Mouse (Mus musculus) lung, embryonic 15.5 days (tissue): Measurements from ENCODE around the gene Mtx3. TPM values are rescaled to one million over a fixed set of nuclear protein-coding genes. Genes with fewer than 3 reads are reported as not detected.

Experiments used
- ATAC-seq: fragments of 200-750 bp; cut with Nextera tagmentation; 2 replicates; pipeline ENCODE4 v1.8.0; 2017; ENCODE audit warnings: moderate number of reproducible peaks, borderline replicate concordance; ENCODE audit not compliant: low FRiP score, low TSS enrichment; ENCODE audit errors: extremely low read depth
- H3K27ac ChIP-seq: fragments of 300-500 bp; sonication (generic); 2 replicates; pipeline ENCODE4 v1.5.1; 2015; ENCODE audit warnings: moderate library complexity, mild to moderate bottlenecking, inconsistent platforms
- H3K27me3 ChIP-seq: fragments of 300-500 bp; sonication (generic); 2 replicates; pipeline ENCODE4 v1.6.1; 2015; ENCODE audit warnings: inconsistent platforms
- H3K36me3 ChIP-seq: fragments of 300-500 bp; sonication (generic); 2 replicates; pipeline ENCODE4 v1.6.1; 2015; ENCODE audit warnings: inconsistent platforms
- H3K4me1 ChIP-seq: fragments of 300-500 bp; sonication (generic); 2 replicates; pipeline ENCODE4 v1.6.1; 2015; ENCODE audit warnings: inconsistent platforms
- H3K4me2 ChIP-seq: fragments of 300-500 bp; sonication (generic); 2 replicates; pipeline ENCODE4 v1.6.1; 2015; ENCODE audit warnings: inconsistent platforms, mild to moderate bottlenecking, moderate library complexity
- H3K4me3 ChIP-seq: fragments of 300-500 bp; sonication (generic); 2 replicates; pipeline ENCODE4 v1.5.1; 2015; ENCODE audit warnings: mild to moderate bottlenecking, inconsistent platforms
- H3K9ac ChIP-seq: fragments of 300-500 bp; sonication (generic); 2 replicates; pipeline ENCODE4 v1.6.1; 2015; ENCODE audit warnings: inconsistent platforms
- H3K9me3 ChIP-seq: fragments of 300-500 bp; sonication (generic); 2 replicates; pipeline ENCODE4 v1.6.1; 2016; ENCODE audit warnings: inconsistent platforms
- WGBS: fragments of 180-500 bp; shearing (Covaris S2); methylation state at CpG from one replicate; pipeline ENCODE4 v1.1.7; 2015; 5-methylcytosine and 5-hydroxymethylcytosine counted together
- polyA plus RNA-seq: library from polyadenylated mRNA; unstranded; fragments of >200 nt; fragmentation: Nextera tagmentation; extraction: Ambion mirVana; gene quantifications from 2 replicates; pipeline ENCODE4 v1.2.1, GENCODE M21; 2015

Gene Mtx3
- polyA plus RNA-seq, 1 experiment from 2014 or later, result 3.1 TPM

DNA sequence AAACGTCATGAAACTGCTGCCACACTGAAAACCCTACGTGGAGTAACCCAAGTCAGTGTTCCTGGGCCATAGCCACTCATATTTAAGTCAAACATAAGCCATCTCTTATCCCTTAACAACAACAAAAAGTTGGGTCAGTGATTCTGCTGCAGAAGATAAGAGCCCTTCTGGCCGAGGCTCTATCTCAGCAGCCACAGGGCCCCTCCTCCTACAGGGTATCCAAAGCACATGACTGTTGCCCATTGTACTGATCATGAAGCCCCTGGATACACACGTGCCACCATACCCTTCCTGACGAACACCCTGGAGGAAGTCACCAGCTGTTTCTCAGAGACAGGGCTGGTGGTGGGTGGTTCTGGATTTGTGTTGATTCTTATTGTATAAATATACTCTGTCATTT lies 3.4 kb downstream of the Mtx3 start:
- 70% methylated on average over 5 of the region's 5 CpGs for WGBS
- H3K27ac ChIP-seq, result no peak overlapping the region
- H3K27me3 ChIP-seq, result no peaks in the 10 kb centered on the region
- no peak for ATAC-seq
- no peak overlapping the region for H3K4me3 ChIP-seq
- H3K9me3 ChIP-seq, result no peaks in the 10 kb centered on the region
- H3K4me1 ChIP-seq, result no peaks in the 10 kb centered on the region
- H3K36me3 ChIP-seq, result peaks cover 37% of the 10 kb centered on the region
- no peak overlapping the region for H3K9ac ChIP-seq
- H3K4me2 ChIP-seq, result no peak overlapping the region

DNA sequence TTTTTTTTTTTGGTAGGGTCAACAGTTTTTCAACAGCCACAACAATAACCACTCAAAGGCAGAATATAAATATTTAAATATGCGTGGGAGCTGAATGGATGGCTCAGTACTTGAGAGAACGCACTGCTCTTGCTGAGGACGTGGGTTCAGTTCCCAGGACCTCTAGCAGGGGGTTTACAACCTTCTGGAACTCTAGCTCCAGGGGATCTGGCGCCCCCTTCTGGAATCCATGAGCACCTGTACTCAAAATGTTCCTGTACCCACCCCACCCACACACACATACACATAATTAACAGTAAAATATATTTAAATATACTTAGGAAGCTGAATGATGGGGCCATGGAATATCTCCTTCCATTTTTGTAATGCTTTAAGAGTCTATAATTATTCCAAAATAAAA lies 11.3 kb downstream of the Mtx3 start:
- ATAC-seq, result no peak
- Histone ChIP-seq H3K9me3 (no peaks in the 10 kb centered on the region), H3K27ac (no peak overlapping the region), H3K4me2 (no peak overlapping the region), H3K36me3 (peaks cover 17% of the 10 kb centered on the region; the same call in 1 of the 2 replicates), H3K9ac (no peak overlapping the region), H3K27me3 (no peaks in the 10 kb centered on the region), H3K4me1 (no peaks in the 10 kb centered on the region), H3K4me3 (no peak overlapping the region)
- 66% methylated on average over 4 of the region's 4 CpGs for WGBS

DNA sequence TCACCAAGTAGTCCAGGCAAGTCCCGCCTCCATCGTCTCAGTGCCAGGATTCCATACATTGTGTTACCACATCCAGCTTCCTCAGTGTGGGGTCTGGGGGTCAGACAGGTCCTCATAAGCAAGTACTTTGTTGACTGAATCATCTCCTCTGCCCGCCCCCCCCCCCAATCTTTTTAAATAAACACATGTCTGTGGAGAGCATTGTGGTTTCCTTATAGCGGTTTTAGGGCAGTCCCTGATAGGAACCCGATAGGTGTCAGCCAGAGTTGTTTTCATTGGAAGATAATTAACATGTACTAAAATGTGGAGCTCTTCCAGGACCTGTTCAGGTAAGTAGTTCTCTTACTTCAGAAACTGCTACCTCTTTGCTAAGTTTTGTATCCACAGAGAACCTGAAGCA lies 14.2 kb downstream of the Mtx3 start:
- no peak; the same call in 1 of the 2 replicates for ATAC-seq
- Histone ChIP-seq H3K36me3 (0 out of 2 replicates have a peak, but pooled peaks cover 7% of the 10 kb centered on the region), H3K4me2 (no peak overlapping the region), H3K9ac (no peak overlapping the region), H3K27me3 (no peaks in the 10 kb centered on the region), H3K4me3 (no peak overlapping the region), H3K27ac (no peak overlapping the region), H3K9me3 (no peaks in the 10 kb centered on the region), H3K4me1 (no peaks in the 10 kb centered on the region)
- WGBS, result 47% methylated on average over 5 of the region's 5 CpGs

DNA sequence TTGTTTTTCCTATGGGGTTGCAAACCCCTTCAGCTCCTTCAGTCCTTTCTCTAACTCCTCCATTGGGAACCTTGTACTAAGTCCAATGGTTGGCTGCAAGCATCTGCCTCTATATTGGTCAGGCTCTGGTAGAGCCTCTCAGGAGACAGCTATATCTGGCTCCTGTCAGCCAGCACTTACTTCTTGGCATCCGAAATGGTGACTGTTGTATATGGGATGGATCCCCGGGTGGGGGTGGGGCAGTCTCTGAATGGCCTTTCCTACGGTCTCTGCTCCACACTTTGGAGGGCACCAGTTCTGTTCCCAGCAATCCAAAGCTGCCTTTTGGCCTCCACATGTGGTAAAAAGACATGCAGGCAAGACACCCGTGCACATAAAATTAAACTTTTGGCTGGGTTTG lies 15.4 kb downstream of the Mtx3 start:
- Histone ChIP-seq H3K4me1 (no peaks in the 10 kb centered on the region), H3K4me2 (no peak overlapping the region), H3K36me3 (0 out of 2 replicates have a peak, but pooled peaks cover 7% of the 10 kb centered on the region), H3K9me3 (no peaks in the 10 kb centered on the region), H3K27me3 (no peaks in the 10 kb centered on the region), H3K9ac (no peak overlapping the region), H3K27ac (no peak overlapping the region), H3K4me3 (no peak overlapping the region)
- WGBS, result 47% methylated on average over 4 of the region's 4 CpGs
- ATAC-seq, result peak; percentile 85

DNA sequence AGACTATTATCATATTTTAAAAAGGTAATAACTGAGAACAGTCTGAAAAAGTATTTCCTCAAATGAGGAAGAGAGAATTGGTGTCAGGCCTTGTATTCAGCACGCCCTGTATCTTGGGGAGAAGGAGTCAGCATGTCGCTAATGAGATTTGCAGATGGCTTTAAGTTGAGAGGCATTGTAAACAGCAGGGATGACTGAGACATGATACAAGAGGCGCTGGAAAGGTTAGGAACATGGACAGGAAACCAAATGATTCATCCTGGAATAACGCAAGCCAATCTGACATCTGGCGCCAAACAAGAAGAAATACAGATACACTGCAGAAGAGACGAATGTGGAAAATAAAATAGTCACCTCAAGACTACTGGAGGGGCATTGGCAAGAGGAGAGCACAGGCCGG lies 20.8 kb downstream of the Mtx3 start:
- Histone ChIP-seq H3K4me1 (no peaks in the 10 kb centered on the region), H3K27me3 (no peaks in the 10 kb centered on the region), H3K4me2 (no peak overlapping the region), H3K27ac (no peak overlapping the region), H3K9ac (no peak overlapping the region), H3K4me3 (no peak overlapping the region), H3K36me3 (no peaks in the 10 kb centered on the region), H3K9me3 (no peaks in the 10 kb centered on the region)
- no peak for ATAC-seq
- WGBS, result 40% methylated on average over 7 of the region's 7 CpGs

DNA sequence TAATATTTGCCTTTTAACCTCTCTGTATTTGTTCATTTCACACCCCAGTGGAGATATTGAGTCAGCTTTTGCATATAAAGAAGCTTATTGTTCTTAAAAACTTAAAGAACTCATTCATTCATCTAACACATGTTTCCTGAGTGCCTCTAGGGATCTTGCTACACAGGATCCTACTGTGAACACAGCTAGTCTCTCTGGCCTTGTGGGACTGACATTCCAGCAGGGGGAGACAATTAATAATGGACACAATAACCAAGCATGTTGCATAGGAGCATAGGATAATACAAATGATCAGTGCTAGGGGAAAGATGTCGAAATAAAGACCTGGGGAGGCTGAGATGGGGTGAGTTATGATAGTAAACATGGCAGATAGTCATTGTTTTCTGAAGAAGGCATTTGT lies 22.1 kb downstream of the Mtx3 start:
- Histone ChIP-seq H3K9ac (no peak overlapping the region), H3K27me3 (no peaks in the 10 kb centered on the region), H3K4me1 (no peaks in the 10 kb centered on the region), H3K4me2 (no peak overlapping the region), H3K9me3 (no peaks in the 10 kb centered on the region), H3K27ac (no peak overlapping the region), H3K36me3 (no peaks in the 10 kb centered on the region), H3K4me3 (no peak overlapping the region)
- no peak for ATAC-seq
- 67% methylated on average over 1 of the region's 1 CpGs for WGBS

DNA sequence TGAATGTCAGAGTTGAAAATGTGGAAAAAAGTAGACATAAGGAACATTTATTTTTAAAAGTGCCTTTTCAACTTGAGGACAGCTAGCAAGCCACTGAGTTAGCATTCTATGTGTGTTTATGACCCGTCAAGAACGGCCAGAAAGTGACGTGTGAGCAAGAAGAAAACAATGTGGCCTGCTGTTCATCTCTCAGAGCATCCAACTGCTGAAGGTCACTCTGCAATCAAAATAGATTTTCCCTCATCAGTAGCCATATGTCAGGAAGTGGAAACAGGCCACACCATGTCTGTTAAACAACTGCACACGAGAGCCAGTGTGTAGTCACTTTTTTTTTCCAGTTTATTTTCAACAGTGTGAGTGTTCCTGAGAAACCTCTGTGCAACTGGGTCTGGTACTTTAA lies 35.0 kb downstream of the Mtx3 start:
- 36% methylated on average over 4 of the region's 4 CpGs for WGBS
- peaks cover 3% of the 10 kb centered on the region; the same call in 1 of the 2 replicates for H3K4me1 ChIP-seq
- no peaks in the 10 kb centered on the region for H3K27me3 ChIP-seq
- no peak overlapping the region for H3K4me2 ChIP-seq
- H3K4me3 ChIP-seq, result no peak overlapping the region
- H3K9me3 ChIP-seq, result no peaks in the 10 kb centered on the region
- no peak overlapping the region for H3K27ac ChIP-seq
- 0 out of 2 replicates have a peak, but pooled peaks have one; percentile 55 for ATAC-seq
- no peaks in the 10 kb centered on the region for H3K36me3 ChIP-seq
- no peak overlapping the region for H3K9ac ChIP-seq

DNA sequence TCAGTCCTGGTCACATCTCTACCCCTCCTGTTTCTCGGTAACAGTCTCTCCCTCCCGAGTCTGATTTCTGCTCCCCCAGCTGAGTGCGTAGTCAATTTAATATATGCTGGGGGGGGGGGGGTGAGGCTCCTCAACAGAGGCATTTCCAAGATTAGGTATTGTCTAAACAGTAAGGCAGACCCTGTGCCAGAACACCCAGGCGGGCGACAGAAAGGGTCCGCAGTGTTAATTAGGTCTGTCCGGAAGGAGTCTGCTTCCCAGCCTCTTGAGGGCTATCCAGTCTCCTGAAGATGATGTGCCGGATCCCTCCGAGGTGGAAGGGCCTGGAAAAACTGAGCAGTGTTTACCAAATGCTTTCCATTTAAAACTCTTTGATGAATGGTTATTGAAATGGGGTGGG lies 35.4 kb downstream of the Mtx3 start:
- H3K36me3 ChIP-seq, result no peaks in the 10 kb centered on the region
- no peak overlapping the region for H3K4me2 ChIP-seq
- no peak overlapping the region for H3K27ac ChIP-seq
- ATAC-seq, result peak; percentile 69; the same call in 1 of the 2 replicates
- no peaks in the 10 kb centered on the region for H3K9me3 ChIP-seq
- H3K27me3 ChIP-seq, result no peaks in the 10 kb centered on the region
- 40% methylated on average over 9 of the region's 9 CpGs for WGBS
- H3K4me1 ChIP-seq, result peaks cover 3% of the 10 kb centered on the region; the same call in 1 of the 2 replicates
- no peak overlapping the region for H3K4me3 ChIP-seq
- H3K9ac ChIP-seq, result no peak overlapping the region

DNA sequence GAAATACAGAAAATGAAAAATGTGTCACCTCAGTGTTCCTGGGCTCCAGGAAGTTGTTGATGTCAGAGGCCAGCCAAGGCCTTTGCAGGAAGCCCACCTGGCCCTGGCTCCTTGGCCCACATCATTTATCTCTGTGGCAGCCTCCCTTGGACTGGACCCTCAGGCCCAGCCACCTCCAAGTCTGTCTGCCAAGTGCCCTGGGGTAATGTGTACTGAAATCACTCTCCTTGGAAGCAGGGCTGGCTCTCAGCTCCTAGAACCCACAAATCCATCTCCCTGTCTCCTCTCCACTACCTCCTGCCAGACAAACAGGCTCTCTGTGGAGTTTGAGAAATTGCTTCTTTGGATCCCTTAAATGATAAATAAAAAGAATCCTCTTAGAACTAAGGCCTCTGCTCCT lies 36.0 kb downstream of the Mtx3 start:
- no peak for ATAC-seq

DNA sequence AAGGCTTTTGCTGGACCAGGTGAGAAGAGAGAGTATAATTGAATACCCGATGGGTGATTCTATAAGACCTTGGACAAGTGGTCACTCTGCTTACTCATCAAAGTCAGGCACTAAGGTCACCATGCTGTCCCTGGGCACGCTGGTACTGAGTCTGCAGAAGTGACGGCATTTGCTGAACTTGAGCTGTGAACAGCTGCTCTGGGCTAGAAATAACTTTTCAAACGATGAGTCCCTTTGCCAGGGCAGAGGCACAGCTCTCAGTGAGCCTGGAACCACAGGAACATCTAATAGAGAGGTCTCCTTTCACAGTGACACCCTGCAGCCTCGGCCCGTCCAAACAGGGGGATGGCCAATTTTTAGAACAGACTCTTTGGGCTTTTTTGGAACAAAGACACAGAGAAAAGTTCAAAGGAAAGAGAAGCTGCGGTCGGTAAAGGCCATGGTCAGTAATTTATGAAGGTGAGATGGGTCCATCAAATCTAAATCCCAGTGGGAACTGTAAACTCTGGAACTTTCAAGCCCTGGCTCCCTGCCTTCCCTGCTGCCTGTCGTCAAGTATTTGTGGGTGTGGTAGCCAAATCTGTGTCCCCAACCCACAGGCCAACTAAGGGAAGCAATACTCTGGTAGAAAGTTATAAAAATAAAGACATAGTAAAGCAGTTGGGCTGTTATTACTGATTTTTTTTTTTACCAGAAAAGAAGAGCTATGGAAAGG lies 37.9 kb downstream of the Mtx3 start:
- H3K4me2 ChIP-seq, result no peak overlapping the region
- peaks cover 3% of the 10 kb centered on the region; the same call in 1 of the 2 replicates for H3K4me1 ChIP-seq
- no peak for ATAC-seq
- no peaks in the 10 kb centered on the region for H3K27me3 ChIP-seq
- H3K9me3 ChIP-seq, result no peaks in the 10 kb centered on the region
- no peak overlapping the region for H3K27ac ChIP-seq
- H3K9ac ChIP-seq, result no peak overlapping the region
- 71% methylated on average over 9 of the region's 9 CpGs for WGBS
- H3K36me3 ChIP-seq, result no peaks in the 10 kb centered on the region
- H3K4me3 ChIP-seq, result no peak overlapping the region

More for the DNA sequence above, 36.0 kb downstream of the Mtx3 start:
- no peak overlapping the region for H3K4me2 ChIP-seq
- no peak overlapping the region for H3K9ac ChIP-seq
- no peaks in the 10 kb centered on the region for H3K9me3 ChIP-seq
- no peak overlapping the region for H3K4me3 ChIP-seq
- H3K27me3 ChIP-seq, result no peaks in the 10 kb centered on the region
- no peak overlapping the region for H3K27ac ChIP-seq
- H3K36me3 ChIP-seq, result no peaks in the 10 kb centered on the region
- peaks cover 3% of the 10 kb centered on the region; the same call in 1 of the 2 replicates for H3K4me1 ChIP-seq

DNA sequence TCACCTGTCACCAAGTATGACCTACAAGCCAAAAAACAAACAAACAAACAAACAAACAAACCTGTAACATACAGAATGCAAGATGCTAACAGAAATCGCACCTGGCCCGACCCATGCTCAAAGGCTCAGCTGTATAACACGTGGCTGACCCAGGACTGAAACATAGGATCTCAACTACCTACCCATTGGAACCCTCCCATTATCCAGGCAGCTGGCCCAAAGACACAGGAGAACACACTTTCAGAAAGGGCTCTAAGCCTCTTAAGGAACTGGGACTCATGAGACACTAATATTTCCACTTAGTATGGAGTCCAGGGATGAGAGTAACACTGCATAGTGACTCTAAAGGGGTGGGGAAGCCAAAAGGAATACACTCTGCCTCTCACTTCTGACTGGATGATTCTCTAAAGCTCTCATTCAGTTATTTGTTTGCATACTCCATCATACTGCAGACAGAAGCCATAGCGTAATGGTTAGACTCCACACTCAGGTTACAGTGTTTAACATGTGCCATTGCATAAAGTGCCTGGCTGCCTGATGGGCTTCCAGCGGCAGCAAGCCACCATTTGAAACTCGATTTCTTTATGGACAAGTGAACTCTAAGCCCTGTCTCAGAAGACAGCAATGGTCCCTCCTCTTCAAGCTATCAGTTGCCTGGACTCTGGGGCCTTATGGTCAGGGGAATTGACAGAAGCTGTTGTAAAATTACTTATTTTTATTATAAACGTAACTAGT lies 38.6 kb downstream of the Mtx3 start:
- H3K9me3 ChIP-seq, result no peaks in the 10 kb centered on the region
- H3K4me3 ChIP-seq, result no peak overlapping the region
- WGBS, result 81% methylated on average over 7 of the region's 7 CpGs
- no peaks in the 10 kb centered on the region for H3K27me3 ChIP-seq
- no peak overlapping the region for H3K4me2 ChIP-seq
- no peak overlapping the region for H3K9ac ChIP-seq
- no peak for ATAC-seq
- H3K36me3 ChIP-seq, result no peaks in the 10 kb centered on the region
- H3K27ac ChIP-seq, result no peak overlapping the region
- peaks cover 3% of the 10 kb centered on the region; the same call in 1 of the 2 replicates for H3K4me1 ChIP-seq

DNA sequence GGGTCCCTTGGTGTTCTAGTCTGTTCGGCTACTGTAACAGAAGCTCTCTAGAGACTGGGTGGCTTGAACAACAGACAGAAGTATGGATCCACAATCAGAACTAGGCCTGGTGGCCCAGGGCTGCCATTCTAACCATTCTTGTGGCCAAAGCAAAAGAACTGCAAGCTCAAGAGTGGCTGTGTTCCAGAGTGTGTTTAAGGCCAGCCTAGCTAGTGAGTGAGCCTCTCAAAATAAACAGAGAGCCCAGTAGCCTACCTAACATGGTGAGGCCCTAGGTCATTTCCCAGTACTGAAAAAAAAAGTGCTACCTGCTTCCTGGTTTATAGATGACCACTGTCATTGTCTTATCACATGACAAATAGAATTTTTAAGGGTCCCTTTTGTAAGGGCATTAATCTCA lies 39.6 kb downstream of the Mtx3 start:
- no peaks in the 10 kb centered on the region for H3K27me3 ChIP-seq
- H3K4me2 ChIP-seq, result no peak overlapping the region
- H3K27ac ChIP-seq, result no peak overlapping the region
- peaks cover 3% of the 10 kb centered on the region; the same call in 1 of the 2 replicates for H3K4me1 ChIP-seq
- 70% methylated on average over 1 of the region's 1 CpGs for WGBS
- no peaks in the 10 kb centered on the region for H3K9me3 ChIP-seq
- no peak for ATAC-seq
- H3K4me3 ChIP-seq, result no peak overlapping the region
- H3K36me3 ChIP-seq, result no peaks in the 10 kb centered on the region
- H3K9ac ChIP-seq, result no peak overlapping the region
